Comparison of ENCODE assay signal across 31 mouse cellular contexts in genomic region chr2:31633531-31633930, GRCm38 (mm10). TPM values are rescaled to one million over a fixed set of nuclear protein-coding genes. Genes with fewer than 3 reads are reported as not detected.
"Had no signal": no experiment of that assay in that cellular context is flagged by ENCODE, and none has a peak within 500 bp of the region (broad histone marks: within the 10 kb centered on the region; RNA-seq: fewer than 3 reads in every experiment).

No protein-coding gene starts in this region.

- H3K36me3 ChIP-seq: hindbrain, embryonic 10.5 days; hindbrain, embryonic 12.5 days; intestine, embryonic 15.5 days; limb, embryonic 10.5 days; limb, embryonic 12.5 days; liver, embryonic 13.5 days had no signal

- H3K9ac ChIP-seq: hindbrain, embryonic 12.5 days; hindbrain, embryonic 14.5 days; intestine, embryonic 15.5 days; limb, embryonic 12.5 days; liver, embryonic 13.5 days had no signal

- H3K4me2 ChIP-seq: heart, embryonic 11.5 days; hindbrain, embryonic 12.5 days; hindbrain, embryonic 14.5 days; intestine, embryonic 15.5 days; limb, embryonic 12.5 days; liver, embryonic 11.5 days; liver, embryonic 13.5 days had no signal

- H3K27ac ChIP-seq: heart, adult 2 months; hindbrain, embryonic 10.5 days; hindbrain, embryonic 12.5 days; hindbrain, embryonic 14.5 days; intestine, embryonic 15.5 days; layer of hippocampus, adult 2 months; left cerebral cortex, adult 2 months; limb, embryonic 10.5 days; limb, embryonic 12.5 days; liver, embryonic 13.5 days had no signal

- H3K4me3 ChIP-seq: heart, adult 2 months; hindbrain, embryonic 10.5 days; hindbrain, embryonic 12.5 days; intestine, embryonic 15.5 days; layer of hippocampus, adult 2 months; left cerebral cortex, adult 2 months; limb, embryonic 10.5 days; limb, embryonic 12.5 days; liver, embryonic 13.5 days had no signal

- ATAC-seq: hindbrain, embryonic 16.5 days; inflammation-experienced regulatory T-cells, adult 6 months; intestine, embryonic 15.5 days; intestine, postnatal 0 days had no signal

- DNase-seq: gastrocnemius, postnatal 14 days; gastrocnemius, postnatal 36 days; heart, adult 11 months; heart, adult 2 months; heart, postnatal 10 days; heart, postnatal 4 days; kidney, adult 18-20 months; kidney, adult 8-10 months; kidney, postnatal 10 days; kidney, postnatal 25 days; kidney, postnatal 4 days; liver; liver, embryonic 13.5 days had no signal

- H3K9me3 ChIP-seq: hindbrain, embryonic 10.5 days; hindbrain, embryonic 12.5 days; intestine, embryonic 15.5 days; limb, embryonic 10.5 days; limb, embryonic 12.5 days; liver, embryonic 13.5 days had no signal

RNA-seq across cellular contexts. Expression of gene Prdm12, which starts 6.3 kb away (rescaled TPM):
- polyA plus RNA-seq: gonadal fat pad, adult 2 months; heart, adult 2 months; heart, embryonic 14.5 days; heart, embryonic 16.5 days; inflammation-experienced regulatory T-cells, adult 6 months; intestine, postnatal 0 days; kidney, embryonic 14.5 days; kidney, embryonic 16.5 days; limb, embryonic 10.5 days; liver, embryonic 13.5 days had no signal
